Mouse (Mus musculus) limb, embryonic 14.5 days (tissue): ENCODE results near the gene Rasl10b. TPM values are rescaled to one million over a fixed set of nuclear protein-coding genes. Genes with fewer than 3 reads are reported as not detected.

ENCODE experiments used
- ATAC-seq: fragments of 200-750 bp; cut with Nextera tagmentation; 2 replicates; pipeline ENCODE4 v1.8.0; 2017; ENCODE audit warnings: low read depth, moderate number of reproducible peaks, moderate TSS enrichment; ENCODE audit not compliant: low FRiP score
- DNase-seq: peaks from one replicate; pipeline ENCODE4 v3.0.0-alpha.2; 2015; ENCODE audit warnings: low spot score
- H3K27ac ChIP-seq: fragments of 300-500 bp; sonication (generic); replicated peaks from 2 replicates; pipeline ENCODE4 v1.5.1; 2014; ENCODE audit warnings: low read depth, mild to moderate bottlenecking, low read length, moderate library complexity, mixed read lengths
- H3K27me3 ChIP-seq: fragments of 300-500 bp; sonication (generic); 2 replicates; pipeline ENCODE4 v1.6.1; 2014; ENCODE audit warnings: low read length, mixed read lengths; ENCODE audit not compliant: control insufficient read depth, insufficient read depth
- H3K36me3 ChIP-seq: fragments of 300-500 bp; sonication (generic); 2 replicates; pipeline ENCODE4 v1.6.1; 2014; ENCODE audit warnings: mild to moderate bottlenecking, low read length, moderate library complexity, mixed read lengths; ENCODE audit not compliant: control insufficient read depth, insufficient read depth
- H3K4me1 ChIP-seq: fragments of 300-500 bp; sonication (generic); 2 replicates; pipeline ENCODE4 v1.6.1; 2014; ENCODE audit warnings: antibody characterized with exemption, low read length, mixed read lengths; ENCODE audit not compliant: control insufficient read depth, insufficient read depth
- H3K4me2 ChIP-seq: fragments of 300-500 bp; sonication (generic); replicated peaks from 2 replicates; pipeline ENCODE4 v1.6.1; 2014; ENCODE audit warnings: low read depth, mild to moderate bottlenecking, low read length, moderate library complexity; ENCODE audit not compliant: severe bottlenecking
- H3K4me3 ChIP-seq: fragments of 300-500 bp; sonication (generic); replicated peaks from 2 replicates; pipeline ENCODE4 v1.5.1; 2014; ENCODE audit warnings: low read length
- H3K9ac ChIP-seq: fragments of 300-500 bp; sonication (generic); 2 replicates; pipeline ENCODE4 v1.6.1; 2014; ENCODE audit warnings: mild to moderate bottlenecking, low read depth, low read length, moderate library complexity; ENCODE audit not compliant: severe bottlenecking
- H3K9me3 ChIP-seq: fragments of 300-500 bp; sonication (generic); 2 replicates; pipeline ENCODE4 v1.6.1; 2016; ENCODE audit warnings: low read length; ENCODE audit not compliant: control insufficient read depth
- POLR2A ChIP-seq: fragments of 200-500 bp; IDR thresholded peaks from 2 replicates; pipeline ENCODE4 v1.8.0; 2012; ENCODE audit warnings: inconsistent platforms, mild to moderate bottlenecking, moderate library complexity, borderline replicate concordance; ENCODE audit not compliant: insufficient read depth, insufficient read length; ENCODE audit errors: extremely low read depth
- WGBS: fragments of 180-500 bp; shearing (Covaris S2); extraction: QIAGEN DNeasy Blood & Tissue Kit; methylation state at CpG from one replicate; pipeline ENCODE4 v1.1.7; 2014; 5-methylcytosine and 5-hydroxymethylcytosine counted together
- polyA plus RNA-seq, 2 experiments: library from polyadenylated mRNA; depleted of rRNA in 1 of 2; stranded (reverse) in 1 of 2; unstranded in 1 of 2; fragments of >200 nt; fragmentation: Nextera tagmentation in 1 of 2; extraction: Ambion mirVana in 1 of 2; gene quantifications; 2 replicates each; pipeline versions ENCODE4 v1.2.1 to v1.2.3; 2012 to 2014

Rasl10b gene
- polyA plus RNA-seq, 2 experiments, result 2.2 to 8.4 TPM

DNA sequence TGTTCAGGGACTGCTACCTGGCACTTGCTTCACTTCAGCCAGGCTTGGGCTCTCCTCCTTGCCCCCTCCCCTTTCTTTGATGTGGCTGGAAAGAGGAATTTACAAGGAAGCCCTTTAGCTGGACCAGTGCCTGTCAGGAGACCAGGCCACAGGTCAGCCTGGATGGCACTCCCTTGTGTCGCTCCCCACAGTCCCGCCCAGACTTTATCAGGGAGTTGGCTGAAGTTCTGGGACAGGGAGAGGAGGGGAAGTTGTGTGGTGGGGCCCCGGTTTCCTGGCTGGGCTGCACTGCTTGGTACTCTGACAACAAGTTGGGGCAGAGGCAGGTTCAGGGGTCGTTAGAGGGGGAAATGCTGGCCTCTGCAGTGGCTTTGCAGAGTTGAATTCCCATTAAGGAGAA is 45.6 kb downstream of the Rasl10b start:
- WGBS, result 10% methylated on average over 4 of the region's 4 CpGs
- DNase-seq (no peak), ATAC-seq (no peak)
- no peaks in the 10 kb centered on the region for H3K36me3 ChIP-seq
- H3K27me3 ChIP-seq, result no peaks in the 10 kb centered on the region
- peaks cover 13% of the 10 kb centered on the region for H3K4me1 ChIP-seq
- no peak overlapping the region for H3K4me3 ChIP-seq
- H3K9me3 ChIP-seq, result no peaks in the 10 kb centered on the region
- no peak overlapping the region for H3K4me2 ChIP-seq
- H3K27ac ChIP-seq, result no peak overlapping the region
- H3K9ac ChIP-seq, result no peak overlapping the region
- no peak for TF ChIP-seq POLR2A

DNA sequence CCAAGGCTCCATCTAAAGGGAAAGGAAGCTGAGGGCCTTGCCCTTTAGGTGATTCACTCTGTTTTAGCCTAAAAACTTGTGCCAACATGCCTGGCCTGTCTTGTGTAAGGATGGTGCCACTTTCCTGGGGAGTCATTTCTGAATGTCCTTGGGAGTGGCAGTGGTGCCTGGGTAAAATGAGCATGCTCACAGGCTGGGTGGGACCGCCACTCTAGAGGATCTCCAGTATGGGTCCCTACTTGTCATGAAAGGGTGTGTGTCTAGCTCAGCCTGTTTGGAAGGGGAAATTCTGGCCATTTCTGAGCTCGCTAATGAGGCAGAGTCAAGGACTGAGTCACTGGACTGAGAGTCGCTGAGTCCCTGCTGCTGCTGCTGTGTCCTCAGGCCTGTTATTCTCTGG is 46.7 kb downstream of the Rasl10b start:
- no peak for TF ChIP-seq POLR2A
- H3K4me1 ChIP-seq, result peaks cover 13% of the 10 kb centered on the region
- H3K27me3 ChIP-seq, result no peaks in the 10 kb centered on the region
- no peaks in the 10 kb centered on the region for H3K9me3 ChIP-seq
- ATAC-seq (no peak), DNase-seq (no peak)
- H3K36me3 ChIP-seq, result no peaks in the 10 kb centered on the region
- WGBS, result 64% methylated on average over 3 of the region's 3 CpGs
- no peak overlapping the region for H3K4me2 ChIP-seq
- H3K27ac ChIP-seq, result no peak overlapping the region
- no peak overlapping the region for H3K9ac ChIP-seq
- H3K4me3 ChIP-seq, result no peak overlapping the region

DNA sequence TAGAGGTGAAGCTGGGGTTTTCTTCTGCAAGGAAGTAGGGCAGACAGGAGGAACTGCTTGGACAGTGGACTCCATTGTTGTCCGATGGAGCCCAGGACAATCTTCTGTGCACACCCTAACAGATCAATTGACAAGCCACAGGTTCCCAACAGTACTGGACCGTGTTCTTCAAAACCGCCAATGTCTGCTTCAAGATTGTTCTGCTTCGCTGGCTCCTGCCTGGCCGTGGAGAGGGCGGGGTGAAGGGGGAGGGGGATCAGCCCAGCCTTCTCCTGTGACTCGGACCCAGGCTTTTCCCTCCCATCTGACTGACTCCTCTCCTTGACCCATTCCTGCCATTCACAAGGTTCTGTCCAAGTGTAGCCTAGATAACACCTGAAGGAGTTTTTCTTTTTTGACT is 48.3 kb downstream of the Rasl10b start:
- H3K36me3 ChIP-seq, result no peaks in the 10 kb centered on the region
- H3K27me3 ChIP-seq, result peaks cover 8% of the 10 kb centered on the region; the same call in 1 of the 2 replicates
- ATAC-seq (no peak), DNase-seq (no peak)
- no peak for TF ChIP-seq POLR2A
- no peak overlapping the region for H3K4me3 ChIP-seq
- no peaks in the 10 kb centered on the region for H3K9me3 ChIP-seq
- WGBS, result 42% methylated on average over 7 of the region's 7 CpGs
- H3K4me1 ChIP-seq, result peaks cover 13% of the 10 kb centered on the region
- H3K9ac ChIP-seq, result no peak overlapping the region
- H3K27ac ChIP-seq, result no peak overlapping the region
- 0 out of 2 replicates have a peak overlapping the region, but pooled peaks have one; percentile 1 for H3K4me2 ChIP-seq

DNA sequence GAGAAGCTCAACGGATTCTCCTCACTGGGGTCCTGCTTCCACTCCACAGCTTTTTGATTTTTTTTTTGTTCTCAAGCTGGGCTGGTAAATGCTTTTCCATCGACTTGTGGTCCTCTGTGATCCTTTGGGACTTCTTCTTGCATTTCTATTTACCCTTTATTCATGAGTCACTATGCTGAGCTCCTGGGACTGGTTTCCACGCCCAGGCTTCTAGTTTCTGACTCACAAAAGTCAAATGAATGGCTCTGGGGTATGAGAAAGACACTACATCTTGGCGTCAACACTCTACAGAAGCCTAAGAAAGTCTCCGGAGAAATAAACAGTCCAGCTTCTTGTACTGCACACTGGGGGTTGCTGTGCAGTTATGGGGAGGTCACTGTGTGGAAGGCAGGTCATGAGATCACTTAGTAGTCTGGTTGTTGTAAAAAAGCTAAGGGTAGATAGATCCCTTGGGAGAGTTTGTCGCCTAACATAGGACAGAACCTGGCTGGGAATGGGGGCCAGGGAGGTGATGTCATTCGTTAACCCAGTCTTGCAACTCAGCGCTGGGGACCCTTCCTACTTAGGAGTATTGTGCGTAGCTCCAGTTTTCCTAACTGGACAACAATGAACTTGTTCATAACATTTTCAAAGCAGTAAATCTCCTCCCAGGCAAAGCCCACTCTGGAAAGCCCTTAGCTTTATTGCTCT is 49.1 kb downstream of the Rasl10b start:
- H3K27ac ChIP-seq, result no peak overlapping the region

DNA sequence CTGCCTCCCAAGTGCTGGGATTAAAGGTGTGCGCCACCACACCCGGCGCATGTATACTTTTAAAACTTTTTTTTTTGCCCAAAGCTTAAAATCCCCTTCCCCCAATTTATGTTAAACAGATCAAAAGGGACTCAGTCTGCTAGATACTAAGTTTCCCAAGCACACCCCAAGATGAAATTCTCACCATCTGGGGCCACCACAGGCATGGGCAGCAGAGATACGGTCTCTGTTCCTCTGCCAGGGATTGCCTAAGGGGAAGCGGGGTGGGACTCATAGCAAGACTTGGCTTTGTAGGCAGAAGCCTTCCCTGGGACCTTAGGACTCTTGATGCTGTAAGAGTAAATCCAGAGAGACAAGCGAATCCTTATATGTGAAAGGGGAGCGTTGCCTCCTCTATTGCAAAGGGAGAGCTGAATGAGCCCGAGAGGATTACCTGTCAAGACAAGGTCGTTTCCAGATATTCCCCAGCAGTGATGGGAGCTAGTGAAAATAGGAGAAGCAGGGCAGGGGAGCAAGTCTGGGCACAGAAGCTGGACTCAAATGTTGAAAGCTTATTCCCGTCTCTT is 52.6 kb downstream of the Rasl10b start:
- Histone ChIP-seq H3K27me3 (peaks cover 8% of the 10 kb centered on the region; the same call in 1 of the 2 replicates), H3K4me1 (peaks cover 12% of the 10 kb centered on the region; the same call in 1 of the 2 replicates), H3K4me2 (peak overlapping the region; percentile 92; the same call in 1 of the 2 replicates), H3K36me3 (no peaks in the 10 kb centered on the region), H3K4me3 (peak overlapping the region; percentile 53; the same call in 1 of the 2 replicates), H3K9me3 (no peaks in the 10 kb centered on the region), H3K9ac (no peak overlapping the region), H3K27ac (no peak overlapping the region)
- TF ChIP-seq POLR2A, result no peak
- no peak for ATAC-seq
- 72% methylated on average over 10 of the region's 10 CpGs for WGBS
- no peak for DNase-seq

More for the DNA sequence above, 49.1 kb downstream of the Rasl10b start:
- Histone ChIP-seq H3K27me3 (peaks cover 8% of the 10 kb centered on the region; the same call in 1 of the 2 replicates), H3K36me3 (no peaks in the 10 kb centered on the region), H3K4me3 (no peak overlapping the region), H3K4me1 (peaks cover 13% of the 10 kb centered on the region), H3K4me2 (no peak overlapping the region), H3K9me3 (no peaks in the 10 kb centered on the region), H3K9ac (no peak overlapping the region)
- no peak for TF ChIP-seq POLR2A
- DNase-seq, result no peak
- ATAC-seq, result peak; percentile 60; the same call in 1 of the 2 replicates
- 37% methylated on average over 9 of the region's 9 CpGs for WGBS
